Mouse (Mus musculus): ENCODE measurements at regions not wholly inside any gene's neighbourhood (a gene's known extent, or its start where the extent isn't known, plus 50 kb on each side); places are given as distances from the start of the nearest gene placed in this dataset.

DNA sequence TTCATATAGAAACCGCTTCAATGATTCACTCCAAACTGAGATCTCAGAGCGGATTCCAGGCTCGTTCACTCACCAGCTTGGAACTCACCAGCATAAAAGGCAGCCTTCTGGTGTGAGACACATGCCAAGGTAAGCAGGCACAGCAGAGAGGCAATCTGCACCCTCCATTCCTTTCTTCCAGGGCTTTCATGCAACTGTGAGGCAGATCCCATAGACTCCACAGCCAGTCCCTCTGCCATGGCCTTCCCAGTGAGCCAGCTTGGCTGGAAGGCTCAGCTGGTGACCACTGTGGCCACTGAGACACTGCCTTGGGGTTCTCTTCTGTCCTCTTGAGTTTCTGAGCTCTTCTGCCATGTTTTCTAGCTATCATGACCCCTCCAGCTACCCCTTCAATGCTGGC, 84.5 kb upstream of the Gm9887 start:
- ATAC-seq (replicated peaks; ENCODE audit: low FRiP score, poor library complexity, severe bottlenecking): no peak

GRCm38 (mm10) chr12:69456116-69456515, 83.9 kb upstream of the Gm9887 start:
- ATAC-seq (replicated peaks; ENCODE audit: low FRiP score, poor library complexity, severe bottlenecking): no peak

- no peak for ATAC-seq (replicated peaks; ENCODE audit: low FRiP score, poor library complexity, severe bottlenecking)
Measured at GRCm38 (mm10) chr12:69455566-69455965, 83.3 kb upstream of the Gm9887 start.

DNA sequence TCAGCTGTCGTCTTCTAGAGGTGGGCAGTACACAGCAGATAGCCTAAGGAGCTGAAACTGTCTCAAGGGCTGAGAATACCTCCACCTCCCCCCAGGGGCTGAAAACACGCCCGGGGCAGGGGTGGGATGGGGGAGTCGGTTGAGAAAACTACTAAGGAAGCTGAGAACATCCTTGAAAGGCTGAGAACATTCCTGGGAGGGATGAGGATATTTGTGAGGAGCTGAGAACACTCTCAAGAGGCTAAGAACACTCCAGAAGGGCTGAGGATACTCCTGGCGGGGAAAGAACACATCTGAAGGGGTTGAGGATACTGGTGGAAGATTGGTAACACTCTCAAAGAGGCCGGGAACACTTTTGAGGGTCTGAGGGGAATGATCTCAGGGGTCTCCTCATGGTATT, 81.3 kb upstream of the Gm9887 start:
- ATAC-seq (replicated peaks; ENCODE audit: low FRiP score, poor library complexity, severe bottlenecking): no peak

GRCm38 (mm10) chr12:69452986-69453385, 80.7 kb upstream of the Gm9887 start:
- no peak for ATAC-seq (replicated peaks; ENCODE audit: low FRiP score, poor library complexity, severe bottlenecking)

- ATAC-seq (replicated peaks; ENCODE audit: low FRiP score, poor library complexity, severe bottlenecking): no peak
Measured at GRCm38 (mm10) chr12:69451110-69451509, 78.9 kb upstream of the Gm9887 start.

- no peak for ATAC-seq (replicated peaks; ENCODE audit: low FRiP score, poor library complexity, severe bottlenecking)
Measured at GRCm38 (mm10) chr12:69447962-69448767, 75.9 kb upstream of the Gm9887 start.

DNA sequence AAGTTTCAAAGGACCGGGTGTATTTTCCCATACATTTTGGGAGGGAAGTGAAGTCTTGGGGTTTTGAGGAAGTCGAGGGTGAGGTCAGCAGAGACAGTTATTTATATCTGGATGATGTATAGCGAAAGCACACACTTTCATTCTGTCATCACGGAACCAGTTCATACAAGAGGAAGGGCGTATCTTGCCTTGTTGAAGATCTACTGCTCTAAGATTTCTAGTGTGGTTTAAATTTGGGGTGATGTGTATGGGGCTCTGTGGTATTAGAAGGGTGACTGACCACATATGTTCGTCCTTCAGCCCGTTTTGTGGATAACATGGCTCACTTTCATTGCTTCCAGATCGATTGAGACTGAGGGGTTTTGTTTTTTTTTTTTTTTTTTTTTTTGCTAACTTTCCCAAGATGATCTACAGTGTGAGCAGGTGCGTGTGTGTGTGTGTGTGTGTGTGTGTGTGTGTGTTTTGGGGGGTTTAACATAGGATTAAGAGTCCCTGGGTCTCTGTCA, 75.1 kb upstream of the Gm9887 start:
- ATAC-seq (replicated peaks; ENCODE audit: low FRiP score, poor library complexity, severe bottlenecking): no peak

GRCm38 (mm10) chr12:69446468-69447321, 74.4 kb upstream of the Gm9887 start:
- ATAC-seq (replicated peaks; ENCODE audit: low FRiP score, poor library complexity, severe bottlenecking): 0 out of 2 replicates have a peak, but pooled peaks have one; percentile 46

DNA sequence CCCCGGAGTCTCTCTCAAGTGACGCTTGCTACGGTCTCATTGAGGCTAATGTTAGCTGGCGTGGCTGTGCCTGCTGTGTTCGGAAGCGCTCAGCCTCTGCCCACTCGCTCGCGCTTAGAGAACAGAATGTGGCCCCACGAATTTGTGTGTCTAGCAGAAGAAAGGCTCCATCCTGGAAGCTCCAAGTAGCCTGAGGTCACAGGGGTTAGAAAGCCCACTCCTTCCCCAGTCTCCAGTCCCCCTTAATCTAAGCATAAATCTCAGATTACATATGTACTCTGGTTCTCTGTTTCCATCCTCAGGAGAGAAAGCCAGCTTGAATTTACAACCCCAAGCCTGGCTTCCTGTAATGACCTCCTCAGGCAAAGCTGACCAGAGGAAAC, 73.8 kb upstream of the Gm9887 start:
- ATAC-seq (replicated peaks; ENCODE audit: low FRiP score, poor library complexity, severe bottlenecking): no peak

DNA sequence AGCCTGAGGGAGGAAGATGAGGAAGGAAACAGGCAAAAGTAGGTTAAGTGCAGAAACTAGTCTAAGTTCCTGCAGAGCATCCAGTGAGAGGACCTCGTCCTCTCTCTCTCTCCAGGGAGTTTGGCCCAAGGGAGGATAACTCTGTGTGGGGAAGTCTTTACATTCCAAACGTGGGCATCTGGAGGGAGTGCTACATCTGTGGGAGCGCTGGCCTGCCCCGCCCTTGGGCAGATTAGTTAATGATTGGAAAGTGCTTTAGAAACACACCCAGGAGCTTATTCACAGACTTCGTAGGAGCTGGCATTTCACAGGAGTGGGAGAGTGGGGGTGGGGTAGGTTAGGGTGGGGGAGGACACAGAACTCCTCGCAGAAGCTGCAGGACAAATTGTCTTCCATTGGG, 70.1 kb upstream of the Gm9887 start:
- no peak for ATAC-seq (replicated peaks; ENCODE audit: low FRiP score, poor library complexity, severe bottlenecking)

DNA sequence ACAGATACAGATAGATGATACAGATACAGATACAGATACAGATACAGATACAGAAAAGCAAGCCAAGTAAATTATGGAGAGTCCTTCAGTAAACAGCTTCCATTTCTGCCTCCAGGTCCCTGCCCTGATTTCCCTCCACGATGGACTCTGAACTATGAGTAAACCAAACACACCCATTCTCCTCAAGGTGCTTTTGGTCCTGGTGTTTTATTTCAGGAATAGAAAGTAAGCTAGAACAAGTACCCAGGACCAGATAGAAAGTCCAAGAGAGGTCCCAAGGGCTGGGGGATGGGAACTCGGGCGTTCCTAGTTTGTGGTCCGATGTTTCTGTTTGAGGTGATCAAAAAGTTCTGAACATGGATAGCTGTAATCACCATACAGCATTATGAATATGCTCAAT, 69.5 kb upstream of the Gm9887 start:
- no peak for ATAC-seq (replicated peaks; ENCODE audit: low FRiP score, poor library complexity, severe bottlenecking)

- ATAC-seq (replicated peaks; ENCODE audit: low FRiP score, poor library complexity, severe bottlenecking): no peak
Measured at GRCm38 (mm10) chr12:69438271-69438670, 66.0 kb upstream of the Gm9887 start.

- no peak for ATAC-seq (replicated peaks; ENCODE audit: low FRiP score, poor library complexity, severe bottlenecking)
Measured at GRCm38 (mm10) chr12:69436839-69437501, 64.7 kb upstream of the Gm9887 start.

GRCm38 (mm10) chr12:69434315-69434714, 62.1 kb upstream of the Gm9887 start:
- no peak for ATAC-seq (replicated peaks; ENCODE audit: low FRiP score, poor library complexity, severe bottlenecking)

GRCm38 (mm10) chr12:69432086-69432485, 59.8 kb upstream of the Gm9887 start:
- ATAC-seq (replicated peaks; ENCODE audit: low FRiP score, poor library complexity, severe bottlenecking): no peak

DNA sequence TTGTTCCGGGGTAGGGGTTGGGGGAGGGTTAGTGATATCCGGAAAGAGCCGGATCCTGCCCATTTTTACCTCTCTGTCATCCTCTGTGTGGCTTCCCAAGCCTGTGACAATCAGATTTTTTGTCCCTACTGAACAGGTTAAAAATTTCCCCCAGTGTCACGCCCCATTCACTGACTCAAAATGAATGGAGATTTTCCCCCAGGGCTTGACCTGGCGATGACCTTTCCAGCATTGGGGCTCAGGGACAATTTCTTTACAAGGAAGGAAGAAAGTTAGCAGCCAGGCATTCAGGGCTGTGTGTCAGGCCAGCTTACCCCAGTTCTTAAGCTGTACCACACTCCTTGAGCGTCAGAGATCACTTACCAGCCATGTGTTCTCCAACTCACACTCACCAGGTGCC, 55.9 kb upstream of the Gm9887 start:
- no peak for ATAC-seq (replicated peaks; ENCODE audit: low FRiP score, poor library complexity, severe bottlenecking)

DNA sequence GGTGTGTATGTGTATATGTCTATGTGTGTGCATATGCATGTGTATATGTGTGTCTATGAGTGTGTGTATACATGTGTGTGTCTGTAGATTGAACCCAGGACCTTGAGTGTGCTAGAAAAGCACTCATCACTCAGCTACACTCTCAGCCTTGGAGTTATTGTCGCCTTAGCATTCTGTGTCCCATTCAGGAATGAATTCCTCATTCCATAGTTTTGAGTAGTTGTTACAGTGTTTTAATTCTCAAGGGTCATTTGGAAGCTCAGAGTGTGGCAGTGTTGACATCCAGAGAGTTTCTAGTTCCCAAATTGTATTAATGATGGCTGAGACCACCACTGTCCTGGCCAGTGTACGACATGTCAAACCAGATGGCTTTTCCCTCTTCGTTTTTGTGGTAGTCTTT, 53.4 kb upstream of the Gm9887 start:
- ATAC-seq (replicated peaks; ENCODE audit: low FRiP score, poor library complexity, severe bottlenecking): no peak

- no peak for ATAC-seq (replicated peaks; ENCODE audit: low FRiP score, poor library complexity, severe bottlenecking)
Measured at GRCm38 (mm10) chr12:69424971-69425370, 52.7 kb upstream of the Gm9887 start.

Data from erythroid progenitor cell, adult 5-6 weeks (primary cell).